Mouse (Mus musculus): ENCODE data around the gene Cyyr1. TPM values are rescaled to one million over a fixed set of nuclear protein-coding genes. Genes with fewer than 3 reads are reported as not detected.

The Cyyr1 gene
- polyA plus RNA-seq, 1 experiment, result not detected

DNA sequence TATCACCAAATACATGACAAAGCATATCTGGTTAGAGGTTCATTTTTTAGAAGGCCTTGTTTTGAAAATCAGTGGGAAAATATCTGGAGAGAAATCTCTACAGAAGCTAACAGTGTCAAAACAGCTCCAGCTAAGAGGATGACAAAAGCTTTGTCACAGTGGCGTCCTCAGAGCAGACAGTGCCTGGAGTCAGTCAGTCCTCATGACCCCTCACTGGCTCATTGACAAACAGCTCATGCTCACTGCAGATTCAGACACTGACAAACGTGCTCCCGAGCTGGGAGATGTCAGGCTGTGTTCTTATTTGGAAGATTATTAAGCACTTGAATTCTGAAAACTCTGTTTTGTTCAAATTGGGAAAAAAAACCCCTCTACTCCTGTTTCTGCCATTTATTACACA, 124.0 kb downstream of the Cyyr1 start:
- Histone ChIP-seq H3K9me3 (ENCODE audit: control insufficient read depth, low read length) (no peaks in the 10 kb centered on the region; the same call in 1 of the 2 replicates), H3K27me3 (ENCODE audit: control insufficient read depth) (no peaks in the 10 kb centered on the region), H3K4me1 (ENCODE audit: control insufficient read depth) (no peaks in the 10 kb centered on the region), H3K36me3 (ENCODE audit: control insufficient read depth) (no peaks in the 10 kb centered on the region), H3K4me3 (replicated peaks) (no peak overlapping the region)
- TF ChIP-seq GATA1 (IDR thresholded peaks at IDR 0.05; ENCODE audit: low read length), result no peak
- no peak for TF ChIP-seq TAL1 (IDR thresholded peaks at IDR 0.05; ENCODE audit: low read length)

DNA sequence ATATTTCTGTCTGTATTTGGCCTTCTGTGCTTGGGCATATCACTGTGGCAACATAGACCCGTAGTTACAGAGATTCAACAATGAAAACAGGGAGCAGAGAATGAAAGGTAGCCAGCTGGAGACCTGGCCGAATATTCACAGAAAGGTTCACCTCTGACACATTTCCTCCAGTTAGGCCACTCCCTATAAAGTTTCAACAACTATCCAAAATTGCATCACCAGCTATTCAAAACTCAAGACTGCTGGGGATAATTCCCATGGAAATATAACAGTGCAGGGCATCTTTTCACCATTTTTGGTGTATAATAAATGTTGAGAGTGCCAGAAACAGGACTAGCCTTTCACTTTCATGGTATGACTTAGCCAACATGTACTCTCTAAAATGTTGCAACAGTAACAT, 130.3 kb downstream of the Cyyr1 start:
- Histone ChIP-seq H3K4me3 (replicated peaks) (no peak overlapping the region), H3K9me3 (ENCODE audit: control insufficient read depth, low read length) (no peaks in the 10 kb centered on the region), H3K36me3 (ENCODE audit: control insufficient read depth) (no peaks in the 10 kb centered on the region), H3K27me3 (ENCODE audit: control insufficient read depth) (no peaks in the 10 kb centered on the region), H3K4me1 (ENCODE audit: control insufficient read depth) (no peaks in the 10 kb centered on the region)
- no peak for TF ChIP-seq TAL1 (IDR thresholded peaks at IDR 0.05; ENCODE audit: low read length)

GRCm38 (mm10) chr16:85415415-85415814, 137.8 kb downstream of the Cyyr1 start:
- no peak overlapping the region for H3K4me3 ChIP-seq (replicated peaks)
- no peak for TF ChIP-seq GATA1 (IDR thresholded peaks at IDR 0.05; ENCODE audit: low read length)
- TF ChIP-seq TAL1 (IDR thresholded peaks at IDR 0.05; ENCODE audit: low read length), result no peak
- no peaks in the 10 kb centered on the region for H3K27me3 ChIP-seq (ENCODE audit: control insufficient read depth)
- no peaks in the 10 kb centered on the region for H3K4me1 ChIP-seq (ENCODE audit: control insufficient read depth)
- no peaks in the 10 kb centered on the region for H3K36me3 ChIP-seq (ENCODE audit: control insufficient read depth)
- H3K9me3 ChIP-seq (ENCODE audit: control insufficient read depth, low read length), result no peaks in the 10 kb centered on the region

GRCm38 (mm10) chr16:85393430-85393948, 159.7 kb downstream of the Cyyr1 start:
- no peaks in the 10 kb centered on the region for H3K36me3 ChIP-seq (ENCODE audit: control insufficient read depth)
- H3K27me3 ChIP-seq (ENCODE audit: control insufficient read depth), result no peaks in the 10 kb centered on the region
- H3K4me1 ChIP-seq (ENCODE audit: control insufficient read depth), result no peaks in the 10 kb centered on the region
- no peak overlapping the region for H3K4me3 ChIP-seq (replicated peaks)
- peaks cover 4% of the 10 kb centered on the region for H3K9me3 ChIP-seq (ENCODE audit: control insufficient read depth, low read length)
- TF ChIP-seq TAL1 (IDR thresholded peaks at IDR 0.05; ENCODE audit: low read length) (no peak), GATA1 (IDR thresholded peaks at IDR 0.05; ENCODE audit: low read length) (no peak)

DNA sequence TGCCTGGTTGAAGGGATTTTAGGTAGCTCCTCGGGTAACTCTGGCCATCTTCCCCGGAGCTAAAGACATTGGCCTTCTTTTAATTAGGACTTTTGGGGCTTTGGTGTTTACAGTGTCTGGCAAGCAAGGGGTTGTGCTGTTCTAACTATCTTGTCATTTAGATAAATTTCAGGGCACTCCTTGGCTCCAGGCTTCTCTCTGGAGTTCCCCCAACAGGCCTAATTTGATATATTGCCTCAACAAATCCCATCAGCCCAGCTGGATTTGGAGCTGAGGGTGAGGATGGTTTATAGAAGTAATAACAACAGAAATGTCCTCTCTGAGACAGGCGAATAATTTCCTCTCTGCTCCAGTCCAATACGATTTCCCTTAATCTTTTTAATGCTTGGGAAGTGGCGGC, 166.4 kb downstream of the Cyyr1 start:
- TF ChIP-seq TAL1 (IDR thresholded peaks at IDR 0.05; ENCODE audit: low read length) (no peak), GATA1 (IDR thresholded peaks at IDR 0.05; ENCODE audit: low read length) (no peak)
- Histone ChIP-seq H3K27me3 (ENCODE audit: control insufficient read depth) (no peaks in the 10 kb centered on the region), H3K4me3 (replicated peaks) (no peak overlapping the region), H3K4me1 (ENCODE audit: control insufficient read depth) (no peaks in the 10 kb centered on the region), H3K36me3 (ENCODE audit: control insufficient read depth) (no peaks in the 10 kb centered on the region), H3K9me3 (ENCODE audit: control insufficient read depth, low read length) (peaks cover 5% of the 10 kb centered on the region)

Other genes with a start within 250 kb of the Cyyr1 start
- gene Adamts1, start 249.7 kb upstream of the Cyyr1 start, polyA plus RNA-seq (2012), result not detected in 2 replicates